Mouse (Mus musculus): Measurements from ENCODE around the gene 2210016L21Rik. TPM values are rescaled to one million over a fixed set of nuclear protein-coding genes. Genes with fewer than 3 reads are reported as not detected.

Gene 2210016L21Rik
- 125 and 139 TPM in 2 replicates for polyA plus RNA-seq (2014; fragmentation: Nextera tagmentation; extraction: Ambion mirVana)

DNA sequence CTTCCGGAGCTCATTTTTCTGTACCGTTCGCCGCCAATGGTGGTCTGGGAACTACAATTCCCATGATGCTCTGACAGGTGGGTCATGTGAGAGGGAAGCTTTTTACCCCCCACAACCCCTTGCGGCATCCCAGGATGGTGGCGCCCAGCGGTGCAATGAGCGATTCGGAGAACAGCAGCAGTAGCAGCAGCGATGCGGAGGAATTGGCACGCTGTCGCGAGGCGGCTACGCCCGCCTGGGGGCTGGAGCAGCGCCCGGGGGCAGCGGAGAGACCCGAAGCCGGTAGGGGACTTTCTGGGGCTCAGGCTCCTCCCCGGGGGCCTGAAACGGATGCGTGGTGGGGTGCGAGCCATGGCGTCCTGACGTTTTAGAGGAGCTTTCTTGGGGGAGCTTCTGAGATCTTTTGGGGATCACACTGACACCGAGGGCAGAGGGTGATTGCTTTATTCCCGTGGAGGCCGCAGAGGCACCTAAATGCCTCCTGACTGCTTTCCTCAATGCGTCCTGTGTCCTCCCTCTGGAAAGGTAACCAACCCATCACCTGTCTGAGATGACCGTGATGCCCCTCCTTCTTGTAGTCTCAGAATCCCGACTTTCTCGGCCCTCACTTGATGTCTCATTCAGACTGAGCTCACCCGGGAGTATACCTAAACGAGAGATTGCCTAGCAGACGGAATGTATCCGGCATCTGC lies at the start of gene 2210016L21Rik:
Gene 2210016L21Rik (plus strand): TSS at position 85 of the 692 bp plus-strand sequence.
- H3K27me3 ChIP-seq (ENCODE audit: control insufficient read depth, insufficient read depth, low read length) = no peaks in the 10 kb centered on the region
- peak within 1 kb of the TSS; percentile 90 for H3K27ac ChIP-seq (ENCODE audit: low read depth, low read length)
- H3K9ac ChIP-seq (replicated peaks; ENCODE audit: low read depth, low read length) = peak within 1 kb of the TSS; percentile 92
- no peaks in the 10 kb centered on the region for H3K9me3 ChIP-seq (ENCODE audit: control insufficient read depth, low read length)
- peaks cover 16% of the 10 kb centered on the region for H3K36me3 ChIP-seq (ENCODE audit: control insufficient read depth, insufficient read depth, low read length)
- under 1% methylated on average over 39 of the region's 39 CpGs for WGBS
- peak within 1 kb of the TSS; percentile 76 for H3K4me2 ChIP-seq (ENCODE audit: low read depth, low read length)
- peak within 1 kb of the TSS; percentile 88 for H3K4me3 ChIP-seq (ENCODE audit: low read depth, low read length)
- ATAC-seq (ENCODE audit: low read depth) = peak; percentile 94
- H3K4me1 ChIP-seq (ENCODE audit: control insufficient read depth, insufficient read depth, low read length) = peaks cover 8% of the 10 kb centered on the region; the same call in 1 of the 2 replicates

DNA sequence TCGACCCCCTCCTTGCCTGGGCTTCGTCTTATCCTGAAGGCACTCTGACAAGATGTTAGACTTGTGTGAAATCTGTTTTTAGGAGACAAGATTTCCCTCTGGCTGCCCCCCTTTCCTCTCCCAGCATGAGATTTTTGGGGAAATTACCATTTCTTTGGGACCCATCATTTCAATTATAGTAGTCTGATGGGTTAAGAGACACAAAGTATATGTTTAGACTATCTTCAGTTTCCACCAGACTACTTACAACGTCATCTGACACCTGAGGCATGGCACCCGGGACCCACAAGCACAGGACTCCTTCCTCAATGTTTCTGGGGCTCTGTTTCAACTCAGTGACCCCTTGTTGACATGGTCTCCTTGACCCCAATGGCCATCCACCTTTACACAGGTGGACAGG lies 46.4 kb upstream of the 2210016L21Rik start:
- Histone ChIP-seq H3K4me1 (ENCODE audit: control insufficient read depth, insufficient read depth, low read length) (no peaks in the 10 kb centered on the region), H3K4me3 (ENCODE audit: low read depth, low read length) (no peak overlapping the region), H3K4me2 (ENCODE audit: low read depth, low read length) (no peak overlapping the region), H3K27me3 (ENCODE audit: control insufficient read depth, insufficient read depth, low read length) (no peaks in the 10 kb centered on the region), H3K9ac (replicated peaks; ENCODE audit: low read depth, low read length) (no peak overlapping the region), H3K27ac (ENCODE audit: low read depth, low read length) (no peak overlapping the region), H3K9me3 (ENCODE audit: control insufficient read depth, low read length) (no peaks in the 10 kb centered on the region), H3K36me3 (ENCODE audit: control insufficient read depth, insufficient read depth, low read length) (no peaks in the 10 kb centered on the region)
- ATAC-seq (ENCODE audit: low read depth) = no peak
- WGBS = 97% methylated on average over 4 of the region's 4 CpGs

DNA sequence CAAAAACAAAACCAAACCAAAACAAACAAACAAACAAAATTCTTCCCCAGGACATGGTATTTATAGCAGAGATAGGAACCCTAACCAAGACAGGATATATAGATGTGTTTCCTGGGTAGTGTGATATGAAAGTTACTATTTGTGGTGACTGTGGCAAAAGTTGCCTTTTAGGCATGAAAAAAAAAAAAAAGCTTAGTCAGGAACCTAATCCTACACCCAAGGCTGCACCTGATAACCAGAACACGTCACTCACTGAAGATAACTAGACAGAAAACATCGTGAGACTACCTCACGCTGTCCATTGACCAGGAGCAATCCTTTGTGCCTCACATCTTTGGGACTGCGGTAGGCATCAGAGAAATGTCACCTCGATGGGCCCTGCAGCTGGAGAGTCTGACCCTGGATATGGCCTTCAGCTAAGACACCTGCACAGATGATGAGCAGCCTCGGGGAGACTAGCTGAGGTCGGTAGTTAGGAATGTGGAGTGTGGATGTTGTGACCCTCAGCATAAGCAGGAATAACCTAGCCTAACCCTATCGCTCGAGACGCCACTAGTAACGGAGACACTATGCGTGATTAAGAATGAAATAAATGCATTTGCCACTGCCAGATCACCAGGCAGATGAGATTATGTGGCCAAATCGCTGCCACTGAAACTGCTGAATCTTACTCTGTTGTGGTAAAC lies 45.1 kb upstream of the 2210016L21Rik start, which contains the start of gene Oasl2:
Gene Oasl2 (plus strand): TSS at position 249 of the 686 bp plus-strand sequence.
- no peaks in the 10 kb centered on the region for H3K4me1 ChIP-seq (ENCODE audit: control insufficient read depth, insufficient read depth, low read length)
- no peaks in the 10 kb centered on the region for H3K27me3 ChIP-seq (ENCODE audit: control insufficient read depth, insufficient read depth, low read length)
- H3K36me3 ChIP-seq (ENCODE audit: control insufficient read depth, insufficient read depth, low read length) = no peaks in the 10 kb centered on the region
- H3K4me3 ChIP-seq (ENCODE audit: low read depth, low read length) = no peak within 1 kb of the TSS
- H3K4me2 ChIP-seq (ENCODE audit: low read depth, low read length) = no peak within 1 kb of the TSS
- ATAC-seq (ENCODE audit: low read depth) = no peak
- no peak within 1 kb of the TSS for H3K27ac ChIP-seq (ENCODE audit: low read depth, low read length)
- no peak within 1 kb of the TSS for H3K9ac ChIP-seq (replicated peaks; ENCODE audit: low read depth, low read length)
- WGBS = 71% methylated on average over 13 of the region's 13 CpGs
- no peaks in the 10 kb centered on the region for H3K9me3 ChIP-seq (ENCODE audit: control insufficient read depth, low read length)

DNA sequence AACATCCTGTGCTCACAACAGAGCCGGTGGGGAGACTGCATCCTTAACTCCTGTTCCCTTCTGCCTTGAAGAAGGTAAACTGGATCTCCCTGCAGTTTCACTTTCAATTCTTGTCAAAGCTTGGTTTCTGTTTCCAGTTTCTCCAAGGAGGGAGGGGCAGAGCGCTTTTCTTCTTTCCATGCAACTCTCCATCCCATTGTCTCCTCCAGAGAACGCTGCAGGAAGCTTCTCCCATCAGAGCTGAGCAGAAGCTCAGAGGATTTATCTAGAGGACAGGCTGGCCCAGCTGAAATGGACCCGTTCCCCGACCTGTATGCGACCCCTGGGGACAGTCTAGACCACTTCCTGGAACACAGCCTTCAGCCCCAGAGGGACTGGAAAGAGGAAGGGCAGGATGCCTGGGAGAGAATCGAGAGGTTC lies 44.6 kb upstream of the 2210016L21Rik start:
- 15% methylated on average over 7 of the region's 7 CpGs for WGBS
- no peak overlapping the region for H3K4me3 ChIP-seq (ENCODE audit: low read depth, low read length)
- ATAC-seq (ENCODE audit: low read depth) = no peak

DNA sequence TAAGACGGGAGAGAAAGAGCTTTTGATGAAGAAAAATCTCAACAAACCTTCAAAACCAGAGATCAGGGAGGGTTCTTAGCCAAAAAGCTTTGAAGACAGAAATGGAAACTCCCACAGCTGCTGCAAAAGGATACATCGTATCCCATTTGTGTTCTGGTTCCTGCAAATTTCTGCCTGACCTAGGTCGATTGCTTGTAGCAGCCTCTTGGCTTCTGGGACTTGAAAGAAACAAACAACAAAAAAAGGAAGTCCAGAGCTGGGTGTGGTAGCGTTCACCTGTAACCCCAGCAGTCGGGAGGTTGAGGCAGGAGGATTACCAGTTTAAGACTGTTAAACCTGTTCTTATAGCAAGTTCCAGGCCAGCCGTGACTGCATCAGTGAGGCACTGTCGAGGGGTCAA lies 43.1 kb upstream of the 2210016L21Rik start:
- Histone ChIP-seq H3K4me2 (ENCODE audit: low read depth, low read length) (no peak overlapping the region), H3K9me3 (ENCODE audit: control insufficient read depth, low read length) (no peaks in the 10 kb centered on the region), H3K4me1 (ENCODE audit: control insufficient read depth, insufficient read depth, low read length) (no peaks in the 10 kb centered on the region), H3K27ac (ENCODE audit: low read depth, low read length) (no peak overlapping the region), H3K27me3 (ENCODE audit: control insufficient read depth, insufficient read depth, low read length) (no peaks in the 10 kb centered on the region), H3K4me3 (ENCODE audit: low read depth, low read length) (no peak overlapping the region), H3K36me3 (ENCODE audit: control insufficient read depth, insufficient read depth, low read length) (no peaks in the 10 kb centered on the region), H3K9ac (replicated peaks; ENCODE audit: low read depth, low read length) (no peak overlapping the region)
- no peak for ATAC-seq (ENCODE audit: low read depth)
- 87% methylated on average over 7 of the region's 7 CpGs for WGBS

More for the DNA sequence above, 44.6 kb upstream of the 2210016L21Rik start:
- H3K4me1 ChIP-seq (ENCODE audit: control insufficient read depth, insufficient read depth, low read length) = no peaks in the 10 kb centered on the region
- H3K27me3 ChIP-seq (ENCODE audit: control insufficient read depth, insufficient read depth, low read length) = no peaks in the 10 kb centered on the region
- H3K27ac ChIP-seq (ENCODE audit: low read depth, low read length) = no peak overlapping the region
- no peak overlapping the region for H3K9ac ChIP-seq (replicated peaks; ENCODE audit: low read depth, low read length)
- no peaks in the 10 kb centered on the region for H3K9me3 ChIP-seq (ENCODE audit: control insufficient read depth, low read length)
- H3K4me2 ChIP-seq (ENCODE audit: low read depth, low read length) = no peak overlapping the region
- H3K36me3 ChIP-seq (ENCODE audit: control insufficient read depth, insufficient read depth, low read length) = no peaks in the 10 kb centered on the region

DNA sequence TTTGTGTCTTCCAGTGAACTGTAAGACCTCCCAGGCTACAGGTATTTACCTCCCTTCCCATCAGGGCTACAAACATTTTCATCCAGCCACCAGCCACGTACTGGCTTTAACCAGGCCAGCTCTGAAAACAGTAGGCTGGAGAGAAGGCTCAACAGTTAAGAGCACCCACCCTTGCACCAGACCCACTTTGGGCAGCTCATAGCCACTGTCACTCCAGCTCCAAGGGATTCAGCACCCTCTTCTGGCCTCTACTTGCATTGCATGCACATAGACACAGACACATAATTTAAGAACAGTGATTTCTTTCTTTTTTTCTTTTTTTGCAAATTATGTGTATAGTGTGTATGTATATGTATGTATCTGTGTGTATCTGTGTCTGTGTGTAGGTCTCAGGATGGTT lies 39.5 kb upstream of the 2210016L21Rik start:
- Histone ChIP-seq H3K4me3 (ENCODE audit: low read depth, low read length) (no peak overlapping the region), H3K36me3 (ENCODE audit: control insufficient read depth, insufficient read depth, low read length) (no peaks in the 10 kb centered on the region), H3K4me1 (ENCODE audit: control insufficient read depth, insufficient read depth, low read length) (no peaks in the 10 kb centered on the region), H3K27ac (ENCODE audit: low read depth, low read length) (no peak overlapping the region), H3K9me3 (ENCODE audit: control insufficient read depth, low read length) (no peaks in the 10 kb centered on the region), H3K27me3 (ENCODE audit: control insufficient read depth, insufficient read depth, low read length) (no peaks in the 10 kb centered on the region), H3K4me2 (ENCODE audit: low read depth, low read length) (no peak overlapping the region), H3K9ac (replicated peaks; ENCODE audit: low read depth, low read length) (no peak overlapping the region)
- 45% methylated on average over 1 of the region's 1 CpGs for WGBS
- ATAC-seq (ENCODE audit: low read depth) = no peak

DNA sequence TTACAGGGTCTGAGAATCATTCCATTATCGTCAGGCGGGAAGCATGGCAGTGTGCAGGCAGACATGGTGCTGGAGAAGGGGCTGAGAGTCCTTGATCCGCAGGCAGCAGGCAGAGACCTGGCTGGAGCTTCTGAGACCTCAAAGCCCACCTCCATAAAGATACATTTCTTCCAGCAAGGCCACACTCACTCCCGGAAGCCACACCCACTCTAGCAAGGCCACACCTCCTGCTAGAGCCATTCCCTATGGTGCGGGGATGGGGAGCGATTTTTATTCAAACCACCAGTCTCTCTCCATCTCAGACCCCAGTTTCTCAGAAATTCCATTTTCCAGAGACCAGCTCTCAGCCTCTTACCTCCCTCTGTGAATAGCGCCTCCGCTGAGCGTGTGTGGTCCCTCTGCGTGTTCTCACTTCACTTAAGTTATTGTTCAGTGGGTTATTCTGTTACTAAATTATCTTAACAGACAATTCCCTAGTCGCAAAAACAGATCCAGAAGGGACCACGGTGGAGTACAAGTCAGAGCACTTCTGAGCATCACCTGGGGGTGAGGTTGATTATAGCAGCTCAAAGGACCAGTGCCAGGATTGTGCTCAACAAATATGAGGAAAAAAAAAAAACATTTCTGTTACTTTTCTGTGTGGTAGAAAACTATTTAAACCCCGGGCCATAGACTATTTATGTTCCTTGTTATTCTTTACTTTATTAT lies 33.2 kb upstream of the 2210016L21Rik start:
- Histone ChIP-seq H3K4me1 (ENCODE audit: control insufficient read depth, insufficient read depth, low read length) (no peaks in the 10 kb centered on the region), H3K27ac (ENCODE audit: low read depth, low read length) (no peak overlapping the region), H3K4me2 (ENCODE audit: low read depth, low read length) (no peak overlapping the region), H3K36me3 (ENCODE audit: control insufficient read depth, insufficient read depth, low read length) (no peaks in the 10 kb centered on the region), H3K4me3 (ENCODE audit: low read depth, low read length) (no peak overlapping the region), H3K27me3 (ENCODE audit: control insufficient read depth, insufficient read depth, low read length) (no peaks in the 10 kb centered on the region), H3K9me3 (ENCODE audit: control insufficient read depth, low read length) (no peaks in the 10 kb centered on the region), H3K9ac (replicated peaks; ENCODE audit: low read depth, low read length) (no peak overlapping the region)
- no peak for ATAC-seq (ENCODE audit: low read depth)
- WGBS = 48% methylated on average over 13 of the region's 13 CpGs

DNA sequence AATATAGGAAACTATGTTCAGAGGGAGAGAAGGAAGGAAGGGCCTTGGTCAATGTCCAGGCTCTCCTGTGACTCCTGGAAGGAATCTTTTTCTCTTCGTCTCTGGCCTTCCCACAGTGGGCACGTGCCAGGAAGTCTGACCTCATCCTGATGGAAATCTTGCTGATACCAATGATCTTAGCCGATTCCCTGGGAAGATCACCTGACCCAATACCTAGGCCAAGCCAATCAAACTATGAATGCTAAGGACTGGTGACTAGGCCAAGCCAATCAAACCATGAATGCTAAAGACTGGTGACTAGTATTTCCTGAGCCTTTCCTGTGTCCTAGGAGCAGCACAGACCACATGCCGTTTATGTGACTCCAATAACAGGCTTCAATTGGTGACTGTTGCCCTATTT lies 28.3 kb upstream of the 2210016L21Rik start:
- H3K4me2 ChIP-seq (ENCODE audit: low read depth, low read length) = no peak overlapping the region
- H3K9ac ChIP-seq (replicated peaks; ENCODE audit: low read depth, low read length) = no peak overlapping the region
- no peak overlapping the region for H3K4me3 ChIP-seq (ENCODE audit: low read depth, low read length)
- no peaks in the 10 kb centered on the region for H3K4me1 ChIP-seq (ENCODE audit: control insufficient read depth, insufficient read depth, low read length)
- no peaks in the 10 kb centered on the region for H3K9me3 ChIP-seq (ENCODE audit: control insufficient read depth, low read length)
- no peak for ATAC-seq (ENCODE audit: low read depth)
- 80% methylated on average over 4 of the region's 4 CpGs for WGBS
- no peak overlapping the region for H3K27ac ChIP-seq (ENCODE audit: low read depth, low read length)
- no peaks in the 10 kb centered on the region for H3K27me3 ChIP-seq (ENCODE audit: control insufficient read depth, insufficient read depth, low read length)
- no peaks in the 10 kb centered on the region for H3K36me3 ChIP-seq (ENCODE audit: control insufficient read depth, insufficient read depth, low read length)

DNA sequence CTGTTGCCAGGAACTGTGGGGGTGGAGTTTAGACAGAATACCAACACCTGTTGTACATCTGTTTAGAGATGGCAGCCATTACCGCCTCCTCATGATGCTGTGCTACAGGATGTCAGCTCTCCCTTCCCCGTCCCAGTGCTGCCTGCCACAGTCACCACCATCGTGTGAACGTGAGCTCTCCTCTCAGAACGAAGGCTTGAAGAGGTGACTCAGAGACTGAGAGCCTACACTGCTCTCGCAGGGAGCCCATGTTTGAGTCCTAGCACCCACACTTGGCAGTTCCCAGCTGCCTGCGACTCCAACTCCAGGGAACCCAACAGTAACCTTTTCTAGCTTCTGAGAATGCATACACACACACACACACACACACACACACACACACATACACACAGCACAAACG lies 27.1 kb upstream of the 2210016L21Rik start:
- no peak overlapping the region for H3K27ac ChIP-seq (ENCODE audit: low read depth, low read length)
- no peaks in the 10 kb centered on the region for H3K36me3 ChIP-seq (ENCODE audit: control insufficient read depth, insufficient read depth, low read length)
- WGBS = 79% methylated on average over 8 of the region's 8 CpGs
- no peaks in the 10 kb centered on the region for H3K9me3 ChIP-seq (ENCODE audit: control insufficient read depth, low read length)
- no peak overlapping the region for H3K9ac ChIP-seq (replicated peaks; ENCODE audit: low read depth, low read length)
- no peak for ATAC-seq (ENCODE audit: low read depth)
- no peaks in the 10 kb centered on the region for H3K27me3 ChIP-seq (ENCODE audit: control insufficient read depth, insufficient read depth, low read length)
- H3K4me2 ChIP-seq (ENCODE audit: low read depth, low read length) = no peak overlapping the region
- H3K4me1 ChIP-seq (ENCODE audit: control insufficient read depth, insufficient read depth, low read length) = no peaks in the 10 kb centered on the region
- no peak overlapping the region for H3K4me3 ChIP-seq (ENCODE audit: low read depth, low read length)

Data from neural tube, embryonic 14.5 days (tissue).